Mouse (Mus musculus) spleen, adult 2 months (tissue): Measurements from ENCODE around the gene Bcl2l12.

Source experiments
- CTCF ChIP-seq: fragments of 200-500 bp; IDR thresholded peaks from 2 replicates; pipeline ENCODE4 v1.5.1; 2011; ENCODE audit warnings: mild to moderate bottlenecking, inconsistent platforms; ENCODE audit not compliant: insufficient read depth, insufficient read length, insufficient replicate concordance; ENCODE audit errors: extremely low read depth
- POLR2A ChIP-seq: fragments of 200-500 bp; IDR thresholded peaks from 2 replicates; pipeline ENCODE4 v1.6.1; 2011; ENCODE audit warnings: low read depth, low read length, inconsistent platforms

DNA sequence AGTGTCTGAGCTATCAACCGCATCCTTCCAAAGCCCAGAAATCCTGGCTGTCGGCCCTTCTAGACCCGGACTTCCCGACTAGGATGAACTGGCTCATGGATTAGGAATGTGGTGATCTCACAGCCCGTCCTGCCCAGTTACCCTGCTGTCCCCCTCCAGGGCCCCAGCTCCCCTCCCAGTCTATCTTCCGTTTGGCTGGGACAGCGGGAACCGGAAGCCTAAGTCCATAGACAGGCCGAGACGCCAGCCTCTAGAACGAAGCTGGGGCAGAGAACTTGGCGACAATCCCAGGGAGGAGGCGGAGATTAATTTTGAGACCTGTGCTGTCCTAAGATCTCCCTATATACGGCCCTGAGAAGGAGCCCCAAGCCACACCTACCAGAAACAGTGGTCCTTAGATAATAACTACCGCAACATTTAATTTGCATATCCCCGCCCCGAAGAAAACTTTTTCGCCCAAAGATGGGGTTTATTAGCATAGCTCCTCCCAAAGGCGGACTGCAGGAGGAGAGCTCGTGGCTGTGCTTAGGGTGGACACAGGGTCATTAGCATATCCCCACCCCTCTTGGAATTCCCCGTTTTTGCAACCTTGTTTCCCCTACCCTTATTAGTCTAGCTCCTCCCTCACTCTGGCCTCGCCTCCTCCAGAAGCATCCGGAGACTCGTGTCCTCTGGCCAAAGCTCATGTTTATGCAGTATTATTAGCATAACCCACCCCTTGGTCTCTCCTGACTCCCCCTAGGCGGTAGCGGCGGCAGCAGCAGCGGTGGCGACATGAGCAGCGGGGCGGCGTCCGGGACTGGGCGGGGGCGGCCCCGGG is 18.9 kb upstream of the Bcl2l12 start, which contains the start of gene Rras:
- TF ChIP-seq CTCF (no peak), POLR2A (no peak; the same call in 1 of the 2 replicates)
